Mouse (Mus musculus) E14TG2a.4 (cell line): Measurements from ENCODE around the gene Hdgfl2.

Source experiments
- CTCF ChIP-seq: conservative IDR thresholded peaks from 2 replicates; pipeline ENCODE4 v1.5.1; 2014; ENCODE audit warnings: low read length
- NANOG ChIP-seq: IDR thresholded peaks from 2 replicates; pipeline ENCODE4 v1.6.1; 2014; ENCODE audit warnings: borderline replicate concordance, low read length, mixed read lengths

DNA sequence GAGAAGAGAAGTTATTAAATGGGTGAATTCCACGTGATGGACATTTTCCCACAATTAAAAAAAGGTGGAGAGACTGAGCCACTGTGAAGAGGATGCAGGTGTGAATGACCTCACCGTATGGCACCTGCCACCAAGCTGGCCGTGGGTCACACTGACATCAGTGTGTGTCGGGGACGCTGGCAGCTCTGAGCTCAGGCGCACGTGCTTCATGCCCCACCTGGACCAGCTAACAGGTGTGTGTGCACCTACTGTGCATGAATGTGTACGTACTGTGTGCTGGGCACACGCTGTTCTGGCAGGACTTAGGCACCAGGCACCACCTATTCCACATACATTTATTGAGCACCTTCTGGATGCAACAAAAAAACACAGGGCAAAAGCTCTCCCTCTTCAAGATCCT lies 65.1 kb downstream of the Hdgfl2 start:
- TF ChIP-seq CTCF (no peak), NANOG (no peak)
